Mouse (Mus musculus) G1E (cell line): ENCODE data around the gene Gm7075. TPM values are rescaled to one million over a fixed set of nuclear protein-coding genes. Genes with fewer than 3 reads are reported as not detected.
A peak's percentile ranks its signal among the peaks of the same experiment; 100 is the strongest.
"Not testable (repeated sequence)": the region's sequence is repeated elsewhere in the genome, so short reads cannot be mapped to it uniquely, and the experiment has no call there.

Experiments
- ATAC-seq: 2 replicates; pipeline ENCODE4 v1.8.0; 2016; ENCODE audit warnings: mild to moderate bottlenecking; ENCODE audit not compliant: insufficient number of reproducible peaks, poor library complexity, low FRiP score, severe bottlenecking; ENCODE audit errors: extremely low read depth
- DNase-seq: peaks from one replicate; pipeline ENCODE4 v3.0.0; 2012; ENCODE audit warnings: low spot score
- H3K27me3 ChIP-seq: 2 replicates; pipeline ENCODE4 v1.6.1; 2012; ENCODE audit warnings: mild to moderate bottlenecking, low read length, inconsistent platforms; ENCODE audit not compliant: insufficient read depth
- H3K36me3 ChIP-seq: replicated peaks from 2 replicates; pipeline ENCODE3; 2012; ENCODE audit warnings: mild to moderate bottlenecking, inconsistent platforms
- H3K4me1 ChIP-seq: 2 replicates; pipeline ENCODE4 v1.6.1; 2012; ENCODE audit warnings: low read depth, low read length, inconsistent platforms, mixed read lengths; ENCODE audit not compliant: insufficient read depth
- H3K4me3 ChIP-seq: 2 replicates; pipeline ENCODE4 v1.5.1; 2012; ENCODE audit warnings: low read depth, mild to moderate bottlenecking, inconsistent platforms, low read length, moderate library complexity, mixed read lengths
- H3K9me3 ChIP-seq: replicated peaks from 2 replicates; pipeline ENCODE4 v1.6.1; 2012; ENCODE audit warnings: inconsistent platforms
- CTCF ChIP-seq: IDR thresholded peaks from 2 replicates; pipeline ENCODE4 v1.5.1; 2012; ENCODE audit warnings: low read depth, low read length, inconsistent platforms, mixed read lengths
- GATA1 ChIP-seq: IDR thresholded peaks from 2 replicates; pipeline ENCODE4 v1.6.1; 2012; ENCODE audit warnings: borderline replicate concordance, low read length, inconsistent platforms, mixed read lengths
- GATA2 ChIP-seq: IDR thresholded peaks from 2 replicates; pipeline ENCODE4 v1.6.1; 2012; ENCODE audit warnings: low read depth, low read length, inconsistent platforms, borderline replicate concordance
- POLR2AphosphoS5 ChIP-seq: IDR thresholded peaks from 2 replicates; pipeline ENCODE4 v1.6.1; 2012; ENCODE audit warnings: low read depth, low read length, inconsistent platforms; ENCODE audit not compliant: insufficient replicate concordance
- TAL1 ChIP-seq: conservative IDR thresholded peaks from 2 replicates; pipeline ENCODE4 v1.6.1; 2012; ENCODE audit warnings: low read depth, low read length, inconsistent platforms, mixed read lengths
- polyA plus RNA-seq: library from polyadenylated mRNA; stranded (reverse); fragments of >175 nt; gene quantifications from 2 replicates; pipeline ENCODE4 v1.2.3, GENCODE M21; 2012
- total RNA-seq, 2 experiments: library from RNA; stranded (forward) in 1 of 2; stranded (reverse) in 1 of 2; fragments of 200-1000 nt in 1 of 2; fragments of >200 nt in 1 of 2; fragmentation: Nextera tagmentation in 1 of 2; gene quantifications; 2 replicates each; pipeline ENCODE4 v1.2.3; 2014 to 2017

The Gm7075 gene
- total and polyA plus RNA-seq, 3 experiments: not detected

DNA sequence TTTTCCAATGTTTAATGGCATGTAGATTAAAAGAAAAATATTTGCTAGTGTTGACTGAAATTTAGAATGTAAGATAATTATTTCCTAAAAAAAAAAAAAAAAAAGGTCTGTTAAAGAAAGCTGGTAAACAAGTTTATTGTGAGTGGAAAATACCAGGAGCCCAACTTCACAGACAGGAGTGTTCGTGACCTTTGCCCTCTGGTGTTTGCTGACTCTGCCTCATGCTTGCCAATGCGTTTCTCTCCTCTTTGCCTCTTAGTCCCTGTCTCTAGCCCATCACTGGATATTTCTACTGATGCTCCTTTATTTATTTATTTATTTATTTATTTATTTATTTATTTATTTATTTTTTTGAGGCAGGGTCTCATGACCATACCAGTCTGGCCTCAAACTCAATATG is 18.0 kb downstream of the Gm7075 start:
- TF ChIP-seq GATA2: no peak
- TF ChIP-seq TAL1: no peak
- TF ChIP-seq CTCF: no peak
- no peak for TF ChIP-seq POLR2AphosphoS5
- TF ChIP-seq GATA1: no peak

GRCm38 (mm10) chr10:63402731-63403504 is 18.7 kb downstream of the Gm7075 start:
- TF ChIP-seq TAL1 (no peak), GATA1 (no peak), POLR2AphosphoS5 (no peak), GATA2 (no peak), CTCF (no peak)
- DNase-seq (no peak), ATAC-seq (no peak)
- Histone ChIP-seq H3K4me3 (no peak overlapping the region), H3K9me3 (no peaks in the 10 kb centered on the region), H3K27me3 (no peaks in the 10 kb centered on the region), H3K4me1 (no peaks in the 10 kb centered on the region), H3K36me3 (no peaks in the 10 kb centered on the region)

More for the DNA sequence above, 18.0 kb downstream of the Gm7075 start:
- H3K4me3 ChIP-seq: no peak overlapping the region
- no peaks in the 10 kb centered on the region for H3K27me3 ChIP-seq
- H3K36me3 ChIP-seq: no peaks in the 10 kb centered on the region
- ATAC-seq: no peak
- DNase-seq: no peak
- no peaks in the 10 kb centered on the region for H3K9me3 ChIP-seq
- no peaks in the 10 kb centered on the region for H3K4me1 ChIP-seq

- H3K9me3 ChIP-seq: no peaks in the 10 kb centered on the region
Measured at GRCm38 (mm10) chr10:63396963-63397362, 24.6 kb downstream of the Gm7075 start.

GRCm38 (mm10) chr10:63388948-63389347 is 32.6 kb downstream of the Gm7075 start:
- no peak for TF ChIP-seq POLR2AphosphoS5
- no peak for TF ChIP-seq CTCF
- no peak for TF ChIP-seq GATA2
- H3K4me3 ChIP-seq: no peak overlapping the region
- no peaks in the 10 kb centered on the region for H3K36me3 ChIP-seq
- H3K27me3 ChIP-seq: no peaks in the 10 kb centered on the region
- H3K9me3 ChIP-seq: no peaks in the 10 kb centered on the region
- H3K4me1 ChIP-seq: no peaks in the 10 kb centered on the region
- ATAC-seq: no peak
- DNase-seq: no peak

More at GRCm38 (mm10) chr10:63396963-63397362, 24.6 kb downstream of the Gm7075 start:
- ATAC-seq (no peak), DNase-seq (no peak)
- no peaks in the 10 kb centered on the region for H3K36me3 ChIP-seq
- TF ChIP-seq TAL1 (no peak), GATA1 (no peak), CTCF (no peak)
- no peak overlapping the region for H3K4me3 ChIP-seq
- H3K27me3 ChIP-seq: no peaks in the 10 kb centered on the region
- no peaks in the 10 kb centered on the region for H3K4me1 ChIP-seq

- ATAC-seq (no peak), DNase-seq (no peak)
- Histone ChIP-seq H3K27me3 (no peaks in the 10 kb centered on the region), H3K9me3 (no peaks in the 10 kb centered on the region), H3K36me3 (no peaks in the 10 kb centered on the region), H3K4me1 (peaks cover 6% of the 10 kb centered on the region; the same call in 1 of the 2 replicates), H3K4me3 (peak overlapping the region; percentile 73)
- TF ChIP-seq GATA2 (no peak), TAL1 (no peak), CTCF (no peak), GATA1 (no peak), POLR2AphosphoS5 (no peak)
Measured at GRCm38 (mm10) chr10:63386991-63387390, 34.6 kb downstream of the Gm7075 start.

DNA sequence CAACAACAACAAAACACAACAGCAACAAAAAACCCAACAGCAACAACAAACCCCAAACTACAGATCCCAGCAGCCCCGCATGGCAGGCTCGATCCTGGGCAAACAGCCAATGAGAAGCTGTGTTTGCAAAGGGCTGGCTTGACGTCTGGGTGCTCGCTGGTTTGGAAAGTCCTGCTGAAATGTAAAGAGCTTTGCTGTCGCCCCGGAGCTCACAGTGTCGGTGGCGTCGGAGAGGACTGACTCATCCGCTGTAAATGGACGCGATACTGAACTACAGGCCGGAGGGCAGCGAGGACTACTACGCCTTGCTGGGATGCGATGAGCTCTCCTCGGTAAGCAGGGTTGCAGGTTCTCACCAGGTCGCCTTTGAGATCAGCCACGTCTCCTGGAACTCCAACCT is 35.1 kb downstream of the Gm7075 start:
- peak; percentile 92 for ATAC-seq
- peak overlapping the region; percentile 73 for H3K4me3 ChIP-seq
- peak; percentile 60 for DNase-seq
- TF ChIP-seq POLR2AphosphoS5: no peak
- TF ChIP-seq GATA2: no peak
- TF ChIP-seq CTCF: no peak
- TF ChIP-seq GATA1: no peak
- TF ChIP-seq TAL1: no peak
- no peaks in the 10 kb centered on the region for H3K9me3 ChIP-seq
- peaks cover 7% of the 10 kb centered on the region; the same call in 1 of the 2 replicates for H3K4me1 ChIP-seq
- no peaks in the 10 kb centered on the region for H3K36me3 ChIP-seq
- no peaks in the 10 kb centered on the region for H3K27me3 ChIP-seq

GRCm38 (mm10) chr10:63385897-63386296 is 35.7 kb downstream of the Gm7075 start:
- not testable (repeated sequence) for DNase-seq, H3K9me3 ChIP-seq, H3K27me3 ChIP-seq, H3K4me1 ChIP-seq, ATAC-seq, H3K36me3 ChIP-seq, H3K4me3 ChIP-seq
